Mouse (Mus musculus) heart, adult 2 months (tissue): ENCODE data around the gene Rasgrf1.

ENCODE experiments used
- CTCF ChIP-seq: fragments of 200-600 bp; IDR thresholded peaks from 2 replicates; pipeline ENCODE4 v1.8.1; 2022; ENCODE audit warnings: antibody characterized with exemption, mild to moderate bottlenecking, moderate library complexity
- EP300 ChIP-seq: fragments of 200-500 bp; IDR thresholded peaks from 2 replicates; pipeline ENCODE4 v1.6.1; 2011; ENCODE audit warnings: low read depth, low read length, control low read depth; ENCODE audit not compliant: insufficient read depth
- POLR2A ChIP-seq: fragments of 200-500 bp; IDR thresholded peaks from 2 replicates; pipeline ENCODE4 v1.6.1; 2011; ENCODE audit warnings: mild to moderate bottlenecking, low read depth, low read length, control low read depth; ENCODE audit not compliant: insufficient read depth

- TF ChIP-seq POLR2A = no peak
- no peak for TF ChIP-seq CTCF
- no peak for TF ChIP-seq EP300
Observed at GRCm38 (mm10) chr9:89870531-89871150, 39.1 kb upstream of the Rasgrf1 start.
